Mouse (Mus musculus) urinary bladder, adult 18-20 months (tissue): ENCODE measurements around the gene Nlrx1.
"Not testable (repeated sequence)": the region's sequence is repeated elsewhere in the genome, so short reads cannot be mapped to it uniquely, and the experiment has no call there.

Source experiments
- DNase-seq, 2 experiments: peaks; one replicate each; pipeline ENCODE4 v3.0.0; 2022; ENCODE audit warnings: low spot score in 2 of 2, mixed read lengths in 2 of 2

Nlrx1 gene

GRCm38 (mm10) chr9:44268432-44268831 lies at the start of gene Nlrx1:
Gene Nlrx1 (minus strand): TSS chr9:44268599.
- peak in 1 of 2 experiments; percentile 26 for DNase-seq

GRCm38 (mm10) chr9:44317452-44317851 lies 49.1 kb upstream of the Nlrx1 start:
- no peak for DNase-seq

GRCm38 (mm10) chr9:44314910-44315309 lies 46.5 kb upstream of the Nlrx1 start:
- no peak for DNase-seq

- DNase-seq: no peak
These were observed 45.8 kb upstream of the Nlrx1 start for GRCm38 (mm10) chr9:44314257-44314547.

- no peak for DNase-seq
These were observed 45.3 kb upstream of the Nlrx1 start for GRCm38 (mm10) chr9:44313476-44314256.

GRCm38 (mm10) chr9:44311136-44312134 lies 43.0 kb upstream of the Nlrx1 start:
- no peak for DNase-seq

GRCm38 (mm10) chr9:44310750-44311135 lies 42.3 kb upstream of the Nlrx1 start:
- DNase-seq: no peak

- DNase-seq: no peak
These were observed 41.4 kb upstream of the Nlrx1 start for GRCm38 (mm10) chr9:44309756-44310155.

GRCm38 (mm10) chr9:44307248-44307647 lies 38.8 kb upstream of the Nlrx1 start:
- no peak for DNase-seq

- no peak for DNase-seq
These were observed 38.1 kb upstream of the Nlrx1 start for GRCm38 (mm10) chr9:44306532-44306931.

- peak; percentile 95 to 99 for DNase-seq
These were observed 37.2 kb upstream of the Nlrx1 start, which contains the start of gene Hinfp for GRCm38 (mm10) chr9:44305466-44306079. Gene Hinfp (minus strand): TSS chr9:44305671.

- not testable (repeated sequence) for DNase-seq
These were observed 31.6 kb upstream of the Nlrx1 start for GRCm38 (mm10) chr9:44300001-44300400.

- no peak for DNase-seq
These were observed 24.1 kb upstream of the Nlrx1 start for GRCm38 (mm10) chr9:44292490-44292889.

GRCm38 (mm10) chr9:44288959-44289291 lies 20.5 kb upstream of the Nlrx1 start:
- DNase-seq: no peak

GRCm38 (mm10) chr9:44288076-44288958 lies 19.9 kb upstream of the Nlrx1 start, which contains the start of gene Abcg4:
Gene Abcg4 (minus strand): TSS chr9:44288615.
- peak in 1 of 2 experiments; percentile 24 for DNase-seq

- no peak for DNase-seq
These were observed 19.1 kb upstream of the Nlrx1 start for GRCm38 (mm10) chr9:44287401-44288075.

- DNase-seq: no peak
These were observed 18.6 kb upstream of the Nlrx1 start for GRCm38 (mm10) chr9:44287003-44287400.

GRCm38 (mm10) chr9:44286256-44286850 lies 18.0 kb upstream of the Nlrx1 start:
- DNase-seq: no peak

GRCm38 (mm10) chr9:44283183-44283582 lies 14.8 kb upstream of the Nlrx1 start:
- DNase-seq: no peak

GRCm38 (mm10) chr9:44269973-44270372 lies 1.6 kb upstream of the Nlrx1 start:
- DNase-seq: no peak
